Mouse (Mus musculus): Measurements from ENCODE around the gene Sptlc2. TPM values are rescaled to one million over a fixed set of nuclear protein-coding genes. Genes with fewer than 3 reads are reported as not detected.

Sptlc2 gene
- total RNA-seq (2022), result 1 to 10 TPM; 4.7 to 5.6 (median 5.3) TPM

GRCm38 (mm10) chr12:87388122-87388774 lies at the start of gene Sptlc2:
Gene Sptlc2, minus strand, starts transcription at chr12:87388355.
- peak; percentile 98 to 99 for DNase-seq (ENCODE audit: low spot score in 2 of 2)

GRCm38 (mm10) chr12:87428885-87429284 lies 40.7 kb upstream of the Sptlc2 start:
- DNase-seq (ENCODE audit: low spot score in 2 of 2), result no peak

- DNase-seq (ENCODE audit: low spot score in 2 of 2), result no peak
These were observed 40.1 kb upstream of the Sptlc2 start for GRCm38 (mm10) chr12:87428295-87428694.

GRCm38 (mm10) chr12:87426354-87427031 lies 38.3 kb upstream of the Sptlc2 start:
- DNase-seq (ENCODE audit: low spot score in 2 of 2), result no peak

GRCm38 (mm10) chr12:87424516-87424915 lies 36.4 kb upstream of the Sptlc2 start:
- no peak for DNase-seq (ENCODE audit: low spot score in 2 of 2)

- DNase-seq (ENCODE audit: low spot score in 2 of 2), result no peak
These were observed 35.5 kb upstream of the Sptlc2 start for GRCm38 (mm10) chr12:87423700-87424099.

DNA sequence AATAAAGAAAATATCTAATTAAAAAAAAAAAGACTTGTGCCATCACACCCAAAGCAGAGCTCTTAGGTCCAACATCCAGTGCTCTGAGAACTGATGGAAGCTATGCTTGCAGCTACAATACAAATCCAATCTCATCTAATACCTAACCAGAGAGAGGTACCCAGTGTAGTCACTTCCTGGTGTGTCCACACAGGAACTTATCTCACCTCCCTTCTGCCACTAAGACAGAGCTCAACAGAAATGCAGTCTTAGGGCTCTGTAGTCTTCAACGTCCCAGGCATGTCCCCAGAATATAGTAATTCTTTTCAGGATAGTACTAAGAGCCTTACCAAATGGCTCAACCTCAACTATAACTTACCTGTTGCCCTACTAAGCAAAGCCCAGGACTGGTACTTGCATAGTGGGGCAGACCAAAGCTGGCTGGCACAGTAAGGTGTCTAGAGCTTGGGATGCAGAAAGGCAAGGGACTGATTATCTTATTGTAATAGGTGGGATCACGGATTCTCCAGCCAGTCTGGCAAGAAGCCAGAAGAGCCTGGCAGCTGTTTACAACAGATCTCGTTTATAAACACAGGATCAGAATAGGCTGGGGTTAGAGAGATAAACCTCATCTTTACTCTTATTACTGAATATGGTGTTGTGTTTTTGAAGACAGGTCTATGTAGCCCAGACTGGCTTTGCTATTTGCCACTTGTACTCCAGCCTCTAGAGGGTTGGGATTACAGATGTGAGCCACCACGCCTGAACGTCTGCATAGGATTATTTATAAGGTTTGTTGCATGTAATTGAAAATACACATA lies 33.8 kb upstream of the Sptlc2 start:
- no peak for DNase-seq (ENCODE audit: low spot score in 2 of 2)

DNA sequence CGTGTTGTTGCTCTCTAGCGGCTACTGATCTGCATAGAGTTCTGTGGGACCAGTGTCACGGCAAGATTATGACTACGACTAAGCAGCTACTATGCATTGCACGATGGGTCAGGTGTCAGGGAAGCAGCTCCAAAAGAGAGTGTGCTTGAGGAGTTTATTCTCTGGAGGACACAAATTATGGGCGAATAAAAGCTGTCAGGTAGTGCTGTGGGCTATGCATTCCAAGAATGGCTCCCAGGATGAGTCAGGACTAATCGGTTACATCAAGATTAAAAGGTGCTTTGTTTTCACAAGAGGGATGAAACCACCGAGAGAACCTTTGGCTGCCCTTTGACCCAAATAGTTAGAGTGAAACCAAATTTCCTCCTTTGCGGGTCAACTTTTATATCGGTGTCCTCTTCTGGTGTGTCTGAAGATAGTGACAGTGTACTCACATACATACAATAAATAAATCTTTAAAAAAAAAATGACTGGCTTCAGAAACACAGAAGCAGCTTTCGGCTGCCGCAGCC lies 31.9 kb upstream of the Sptlc2 start:
- no peak for DNase-seq (ENCODE audit: low spot score in 2 of 2)

DNA sequence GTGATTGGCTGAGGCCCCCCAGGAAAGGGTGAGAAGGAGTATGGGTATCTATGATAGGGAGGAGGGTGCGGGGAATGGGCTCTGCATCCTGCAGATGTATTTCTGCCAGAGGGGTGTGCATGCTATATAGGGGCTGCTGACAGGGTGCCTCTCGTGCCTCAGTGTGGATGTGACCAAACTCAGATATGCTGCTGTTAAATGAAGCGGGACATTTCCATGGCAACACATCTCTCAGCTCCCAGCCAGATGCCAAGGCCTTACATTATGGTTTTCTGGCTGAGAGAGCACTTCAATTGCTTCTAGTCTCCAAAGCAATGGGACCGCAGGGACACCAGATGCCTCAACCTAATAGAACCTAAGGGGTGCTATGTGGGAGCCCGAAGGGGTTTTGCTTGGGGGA lies 30.8 kb upstream of the Sptlc2 start:
- DNase-seq (ENCODE audit: low spot score in 2 of 2), result no peak

DNA sequence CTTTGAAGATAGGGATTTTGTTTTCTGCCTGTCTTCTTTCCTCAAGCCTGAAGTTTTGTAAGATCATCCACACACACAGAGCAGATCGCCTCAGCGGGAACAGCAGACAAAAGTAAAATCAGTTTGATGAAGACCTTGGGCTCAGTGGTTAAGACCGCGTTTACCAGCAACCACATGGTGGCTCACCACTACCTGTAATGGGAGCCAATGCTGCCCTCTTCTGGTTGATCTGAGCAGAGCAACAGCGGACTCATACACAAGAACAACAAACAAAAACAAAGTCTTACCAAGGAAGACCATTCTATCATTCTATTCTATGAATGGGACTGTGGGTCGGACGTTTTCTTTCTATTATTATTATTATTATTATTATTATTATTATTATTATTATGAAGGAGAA lies 28.5 kb upstream of the Sptlc2 start:
- no peak for DNase-seq (ENCODE audit: low spot score in 2 of 2)

GRCm38 (mm10) chr12:87415358-87415757 lies 27.2 kb upstream of the Sptlc2 start:
- no peak for DNase-seq (ENCODE audit: low spot score in 2 of 2)

- DNase-seq (ENCODE audit: low spot score in 2 of 2), result peak; percentile 24 to 27
These were observed 25.1 kb upstream of the Sptlc2 start for GRCm38 (mm10) chr12:87413179-87413790.

- DNase-seq (ENCODE audit: low spot score in 2 of 2), result no peak
These were observed 22.8 kb upstream of the Sptlc2 start for GRCm38 (mm10) chr12:87410999-87411398.

DNA sequence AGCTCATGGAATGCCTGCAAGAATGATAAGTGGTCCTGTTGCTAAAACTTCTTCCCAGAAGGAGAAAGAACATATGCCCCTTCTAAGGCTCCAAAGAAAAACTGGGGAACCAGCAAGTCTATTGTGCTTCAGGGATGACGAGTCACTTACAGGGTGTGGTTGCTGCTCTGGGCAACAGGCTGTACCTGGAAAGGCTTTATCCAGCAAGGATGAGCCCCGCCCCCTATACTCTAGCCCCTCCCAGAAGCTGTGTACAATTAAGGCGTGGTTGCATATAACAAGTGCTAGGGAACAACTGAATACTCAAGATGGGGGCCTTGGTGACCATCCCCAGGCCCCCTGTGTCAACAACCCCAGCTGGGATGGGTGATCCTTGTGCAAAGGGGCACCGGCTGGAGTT lies 21.0 kb upstream of the Sptlc2 start:
- DNase-seq (ENCODE audit: low spot score in 2 of 2), result no peak

- DNase-seq (ENCODE audit: low spot score in 2 of 2), result no peak
These were observed 19.9 kb upstream of the Sptlc2 start for GRCm38 (mm10) chr12:87407869-87408605.

DNA sequence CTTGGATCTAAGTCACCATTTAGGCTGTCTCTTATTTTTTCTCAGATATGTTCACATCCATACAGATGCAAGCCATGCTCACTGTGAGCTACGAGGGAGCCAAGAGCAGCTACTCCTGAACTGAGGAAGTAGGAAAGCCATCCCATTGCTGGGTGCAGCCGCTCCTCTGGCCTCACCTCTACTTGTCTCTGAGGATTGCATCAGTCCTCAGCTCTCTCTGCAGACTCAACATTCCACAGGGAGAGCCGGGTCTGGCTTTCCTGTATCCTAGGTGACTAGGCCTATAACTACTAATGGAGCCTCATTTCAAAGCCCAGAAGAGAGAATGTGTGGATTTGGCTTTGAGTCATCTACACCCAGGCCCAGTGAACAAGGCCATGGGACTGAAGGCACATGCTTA lies 17.6 kb upstream of the Sptlc2 start:
- no peak for DNase-seq (ENCODE audit: low spot score in 2 of 2)

DNA sequence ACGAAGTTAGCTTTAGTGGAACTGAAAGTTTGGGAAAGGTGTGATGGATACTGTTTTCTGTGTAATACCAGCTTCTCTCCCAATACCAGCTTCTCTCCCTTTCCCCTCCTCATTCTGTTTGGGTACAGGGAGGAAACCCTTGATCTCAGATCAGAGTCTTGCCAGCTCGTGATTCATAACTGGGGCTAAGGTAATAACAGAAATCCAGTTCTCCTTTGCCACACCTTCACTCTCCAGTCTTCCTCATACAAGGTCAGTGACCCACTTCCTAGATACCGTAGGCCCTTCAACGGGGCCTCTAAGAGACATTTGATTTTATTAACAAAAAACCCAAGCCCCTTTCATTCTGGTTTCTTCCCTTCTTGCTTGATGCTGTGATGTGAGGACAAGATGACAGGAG lies 17.0 kb upstream of the Sptlc2 start:
- DNase-seq (ENCODE audit: low spot score in 2 of 2), result no peak

GRCm38 (mm10) chr12:87401883-87402282 lies 13.7 kb upstream of the Sptlc2 start:
- DNase-seq (ENCODE audit: low spot score in 2 of 2), result no peak

DNA sequence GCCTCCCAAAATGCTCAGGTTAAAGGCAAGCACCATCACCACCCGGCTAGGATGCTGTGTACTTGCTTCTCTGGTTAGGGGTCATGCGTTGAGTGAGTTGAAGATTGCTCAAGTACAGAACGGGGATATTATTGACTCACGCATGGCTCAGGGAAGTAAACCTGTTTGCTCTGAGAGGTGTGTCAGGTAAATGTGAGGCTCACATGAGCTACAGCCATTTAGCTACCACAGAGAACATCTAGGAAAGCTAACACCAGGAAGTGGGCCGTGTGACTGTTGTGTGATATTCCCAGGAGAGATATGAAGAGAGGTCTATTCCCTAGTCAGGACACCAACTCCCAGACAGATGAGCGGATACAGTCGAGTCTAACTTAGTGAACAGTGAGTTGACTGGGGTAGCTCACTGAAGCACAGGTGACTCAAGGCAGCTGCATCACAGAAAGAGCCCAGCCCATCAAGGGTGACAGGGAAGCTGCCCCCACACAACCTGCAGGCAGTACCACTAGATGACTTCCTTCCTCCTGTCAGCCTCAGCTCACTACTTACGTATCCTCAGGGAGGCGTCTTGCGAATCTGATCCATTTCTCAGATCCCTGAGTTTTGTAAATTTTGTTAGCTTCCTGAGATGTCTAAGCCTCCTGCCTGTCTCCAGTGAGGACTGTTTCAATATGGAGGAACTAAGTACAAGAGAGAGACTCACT lies 11.1 kb upstream of the Sptlc2 start:
- no peak for DNase-seq (ENCODE audit: low spot score in 2 of 2)

DNA sequence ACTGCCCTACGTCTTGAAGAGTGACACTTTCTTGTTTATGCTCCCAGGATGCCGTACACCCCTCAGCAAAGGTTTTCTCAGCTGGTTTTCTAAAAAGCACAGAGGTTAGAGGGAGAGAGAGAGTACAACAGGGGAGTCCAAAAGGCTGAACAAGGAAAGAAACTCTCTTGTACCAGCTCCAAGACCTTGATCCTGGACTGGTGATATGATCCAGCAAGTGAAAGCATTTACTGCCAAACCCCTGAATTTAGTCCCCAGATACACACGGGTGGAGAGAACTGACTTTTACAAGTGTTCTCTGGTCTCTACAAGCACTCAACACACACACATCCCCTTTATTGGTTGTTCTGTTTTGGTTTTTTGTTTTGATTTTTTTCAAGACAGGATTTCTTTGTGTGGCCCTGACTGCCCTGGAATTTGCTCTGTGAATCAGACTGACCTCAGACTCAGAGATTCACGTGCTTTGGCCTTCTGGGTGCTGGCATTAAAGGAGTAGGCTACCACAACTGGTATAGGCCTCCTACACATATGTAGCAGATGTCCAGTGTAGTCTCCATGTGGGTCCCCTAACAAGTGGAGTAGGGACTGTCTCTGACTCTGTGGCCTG lies 9.8 kb upstream of the Sptlc2 start:
- no peak for DNase-seq (ENCODE audit: low spot score in 2 of 2)
